Mouse (Mus musculus): ENCODE measurements around the gene Il5. TPM values are rescaled to one million over a fixed set of nuclear protein-coding genes. Genes with fewer than 3 reads are reported as not detected.

Il5 gene
- total and polyA plus RNA-seq, 2 experiments from 2014 or later, result 0.10 to 0.29 TPM

- H3K4me3 ChIP-seq (ENCODE audit: low read depth, low read length), result no peak overlapping the region
- H3K27me3 ChIP-seq (ENCODE audit: insufficient read depth, low read length), result no peaks in the 10 kb centered on the region
- H3K9ac ChIP-seq, result no peak overlapping the region
- no peak overlapping the region for H3K27ac ChIP-seq (ENCODE audit: low read depth, low read length)
- H3K4me1 ChIP-seq (ENCODE audit: insufficient read depth), result no peaks in the 10 kb centered on the region
- no peaks in the 10 kb centered on the region for H3K9me3 ChIP-seq (ENCODE audit: low read length)
- WGBS, result 86% methylated on average over 2 of the region's 2 CpGs
- ATAC-seq (no peak), DNase-seq (no peak)
- H3K4me2 ChIP-seq (ENCODE audit: low read depth), result no peak overlapping the region
- peaks cover 14% of the 10 kb centered on the region; the same call in 1 of the 2 replicates for H3K36me3 ChIP-seq (ENCODE audit: insufficient read depth)
- no peak for TF ChIP-seq CTCF (IDR thresholded peaks at IDR 0.05; ENCODE audit: low read depth)
Measured at GRCm38 (mm10) chr11:53698521-53698920, 22.1 kb upstream of the Il5 start.

GRCm38 (mm10) chr11:53699351-53699750 is 21.2 kb upstream of the Il5 start:
- DNase-seq (no peak), ATAC-seq (no peak)
- H3K4me2 ChIP-seq (ENCODE audit: low read depth), result no peak overlapping the region
- no peak overlapping the region for H3K4me3 ChIP-seq (ENCODE audit: low read depth, low read length)
- no peak overlapping the region for H3K9ac ChIP-seq
- peaks cover 14% of the 10 kb centered on the region; the same call in 1 of the 2 replicates for H3K36me3 ChIP-seq (ENCODE audit: insufficient read depth)
- H3K27ac ChIP-seq (ENCODE audit: low read depth, low read length), result no peak overlapping the region
- TF ChIP-seq CTCF (IDR thresholded peaks at IDR 0.05; ENCODE audit: low read depth), result no peak
- WGBS, result 92% methylated on average over 4 of the region's 4 CpGs
- H3K4me1 ChIP-seq (ENCODE audit: insufficient read depth), result no peaks in the 10 kb centered on the region
- no peaks in the 10 kb centered on the region for H3K9me3 ChIP-seq (ENCODE audit: low read length)
- no peaks in the 10 kb centered on the region for H3K27me3 ChIP-seq (ENCODE audit: insufficient read depth, low read length)

- WGBS, result 7% methylated on average over 29 of the region's 29 CpGs
- DNase-seq, result no peak
- Histone ChIP-seq H3K9me3 (ENCODE audit: low read length) (no peaks in the 10 kb centered on the region), H3K27me3 (ENCODE audit: insufficient read depth, low read length) (no peaks in the 10 kb centered on the region), H3K27ac (ENCODE audit: low read depth, low read length) (peak overlapping the region; percentile 60), H3K4me3 (ENCODE audit: low read depth, low read length) (peak overlapping the region; percentile 77), H3K9ac (peak overlapping the region; percentile 60), H3K4me1 (ENCODE audit: insufficient read depth) (0 out of 2 replicates have a peak, but pooled peaks cover 3% of the 10 kb centered on the region), H3K4me2 (ENCODE audit: low read depth) (peak overlapping the region; percentile 83), H3K36me3 (ENCODE audit: insufficient read depth) (peaks cover 2% of the 10 kb centered on the region; the same call in 1 of the 2 replicates)
- peak; percentile 66 for ATAC-seq
- no peak for TF ChIP-seq CTCF (IDR thresholded peaks at IDR 0.05; ENCODE audit: low read depth)
Measured at GRCm38 (mm10) chr11:53706236-53706933, 14.2 kb upstream of the Il5 start.

- H3K4me3 ChIP-seq (ENCODE audit: low read depth, low read length), result peak within 1 kb of the TSS; percentile 77
- peak within 1 kb of the TSS; percentile 60 for H3K27ac ChIP-seq (ENCODE audit: low read depth, low read length)
- H3K9me3 ChIP-seq (ENCODE audit: low read length), result no peaks in the 10 kb centered on the region
- no peak; the same call in 1 of the 2 replicates for TF ChIP-seq CTCF (IDR thresholded peaks at IDR 0.05; ENCODE audit: low read depth)
- 4% methylated on average over 55 of the region's 55 CpGs for WGBS
- DNase-seq (peak; percentile 90), ATAC-seq (peak; percentile 97)
- H3K9ac ChIP-seq, result peak within 1 kb of the TSS; percentile 60
- H3K4me2 ChIP-seq (ENCODE audit: low read depth), result peak within 1 kb of the TSS; percentile 83
- H3K27me3 ChIP-seq (ENCODE audit: insufficient read depth, low read length), result no peaks in the 10 kb centered on the region
- no peaks in the 10 kb centered on the region for H3K36me3 ChIP-seq (ENCODE audit: insufficient read depth)
- 0 out of 2 replicates have a peak, but pooled peaks cover 3% of the 10 kb centered on the region for H3K4me1 ChIP-seq (ENCODE audit: insufficient read depth)
Measured at GRCm38 (mm10) chr11:53706934-53707717, 13.5 kb upstream of the Il5 start, which contains the start of gene Rad50. Rad50 (minus strand) TSS chr11:53707319.

GRCm38 (mm10) chr11:53707718-53708009 is 12.9 kb upstream of the Il5 start:
- 72% methylated on average over 3 of the region's 3 CpGs for WGBS
- no peak overlapping the region for H3K9ac ChIP-seq
- no peak for ATAC-seq

GRCm38 (mm10) chr11:53719701-53720100 is 893 bp upstream of the Il5 start:
- Histone ChIP-seq H3K9me3 (ENCODE audit: low read length) (no peaks in the 10 kb centered on the region), H3K9ac (no peak overlapping the region), H3K4me1 (ENCODE audit: insufficient read depth) (no peaks in the 10 kb centered on the region), H3K4me3 (ENCODE audit: low read depth, low read length) (no peak overlapping the region), H3K27ac (ENCODE audit: low read depth, low read length) (no peak overlapping the region), H3K27me3 (ENCODE audit: insufficient read depth, low read length) (no peaks in the 10 kb centered on the region), H3K4me2 (ENCODE audit: low read depth) (no peak overlapping the region), H3K36me3 (ENCODE audit: insufficient read depth) (no peaks in the 10 kb centered on the region)
- TF ChIP-seq CTCF (IDR thresholded peaks at IDR 0.05; ENCODE audit: low read depth), result no peak
- no peak for ATAC-seq
- no peak for DNase-seq
- WGBS, result 71% methylated on average over 1 of the region's 1 CpGs

More at GRCm38 (mm10) chr11:53707718-53708009, 12.9 kb upstream of the Il5 start:
- no peak for DNase-seq
- TF ChIP-seq CTCF (IDR thresholded peaks at IDR 0.05; ENCODE audit: low read depth), result no peak
- Histone ChIP-seq H3K9me3 (ENCODE audit: low read length) (no peaks in the 10 kb centered on the region), H3K27me3 (ENCODE audit: insufficient read depth, low read length) (no peaks in the 10 kb centered on the region), H3K4me1 (ENCODE audit: insufficient read depth) (0 out of 2 replicates have a peak, but pooled peaks cover 3% of the 10 kb centered on the region), H3K4me3 (ENCODE audit: low read depth, low read length) (peak overlapping the region; percentile 77), H3K36me3 (ENCODE audit: insufficient read depth) (no peaks in the 10 kb centered on the region), H3K4me2 (ENCODE audit: low read depth) (peak overlapping the region; percentile 83), H3K27ac (ENCODE audit: low read depth, low read length) (no peak overlapping the region)

GRCm38 (mm10) chr11:53731457-53731856 is 10.9 kb downstream of the Il5 start:
- H3K4me1 ChIP-seq (ENCODE audit: insufficient read depth), result no peaks in the 10 kb centered on the region
- WGBS, result 98% methylated on average over 7 of the region's 7 CpGs
- DNase-seq, result no peak
- ATAC-seq, result no peak
- no peaks in the 10 kb centered on the region for H3K9me3 ChIP-seq (ENCODE audit: low read length)
- no peak overlapping the region for H3K9ac ChIP-seq
- H3K27ac ChIP-seq (ENCODE audit: low read depth, low read length), result no peak overlapping the region
- no peak overlapping the region for H3K4me2 ChIP-seq (ENCODE audit: low read depth)
- no peaks in the 10 kb centered on the region for H3K27me3 ChIP-seq (ENCODE audit: insufficient read depth, low read length)
- no peak for TF ChIP-seq CTCF (IDR thresholded peaks at IDR 0.05; ENCODE audit: low read depth)
- H3K36me3 ChIP-seq (ENCODE audit: insufficient read depth), result no peaks in the 10 kb centered on the region
- no peak overlapping the region for H3K4me3 ChIP-seq (ENCODE audit: low read depth, low read length)
